Mouse (Mus musculus): Measurements from ENCODE around the gene Hist1h2bf.
"Not testable (repeated sequence)": the region's sequence is repeated elsewhere in the genome, so short reads cannot be mapped to it uniquely, and the experiment has no call there.

The Hist1h2bf gene

GRCm38 (mm10) chr13:23551931-23552914 lies 21.8 kb downstream of the Hist1h2bf start:
- in situ Hi-C loops (cut with MboI, MseI), result loop anchor here (10.0 to 25.0 kb wide), 2 partner anchors 1507 to 1740 kb away; partner anchors contain the start of genes Hist1h2ag (in 1 of the 2), Hist1h2ao (in 1 of the 2), Hist1h2bj (in 1 of the 2) and Hist1h2bq (in 1 of the 2)

DNA sequence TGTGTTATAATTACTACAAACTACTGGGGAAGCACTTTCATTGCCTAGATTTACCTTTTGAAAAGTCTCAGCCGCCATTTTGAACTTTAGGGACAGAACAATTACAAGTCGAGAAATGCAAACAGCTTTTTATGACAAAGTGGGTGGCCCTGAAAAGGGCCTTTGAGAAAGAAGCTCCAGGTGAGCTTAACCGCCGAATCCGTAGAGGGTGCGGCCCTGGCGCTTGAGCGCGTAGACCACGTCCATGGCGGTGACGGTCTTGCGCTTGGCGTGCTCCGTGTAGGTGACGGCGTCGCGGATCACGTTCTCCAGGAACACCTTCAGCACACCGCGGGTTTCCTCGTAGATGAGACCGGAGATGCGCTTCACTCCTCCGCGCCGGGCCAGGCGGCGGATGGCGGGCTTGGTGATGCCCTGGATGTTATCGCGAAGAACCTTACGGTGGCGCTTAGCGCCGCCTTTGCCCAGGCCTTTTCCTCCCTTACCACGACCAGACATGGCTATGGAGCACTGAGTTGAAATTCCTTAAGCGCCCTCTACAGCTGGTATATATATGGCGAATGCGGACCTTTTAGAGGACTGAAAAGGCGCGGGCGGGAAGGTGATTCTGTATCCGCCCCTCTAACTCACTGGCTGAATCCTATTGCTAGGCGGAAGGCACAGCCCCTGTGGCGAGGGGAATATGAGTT lies 22.7 kb downstream of the Hist1h2bf start, which contains the start of gene Hist1h4f:
Gene Hist1h4f, minus strand, starts transcription at position 503 of the 689 bp plus-strand sequence.
- in situ Hi-C loops (cut with MboI, MseI), result loop anchor here (10.0 to 25.0 kb wide), 2 partner anchors 1506 to 1739 kb away; partner anchors contain the start of genes Hist1h2ag (in 1 of the 2), Hist1h2ao (in 1 of the 2), Hist1h2bj (in 1 of the 2) and Hist1h2bq (in 1 of the 2)

DNA sequence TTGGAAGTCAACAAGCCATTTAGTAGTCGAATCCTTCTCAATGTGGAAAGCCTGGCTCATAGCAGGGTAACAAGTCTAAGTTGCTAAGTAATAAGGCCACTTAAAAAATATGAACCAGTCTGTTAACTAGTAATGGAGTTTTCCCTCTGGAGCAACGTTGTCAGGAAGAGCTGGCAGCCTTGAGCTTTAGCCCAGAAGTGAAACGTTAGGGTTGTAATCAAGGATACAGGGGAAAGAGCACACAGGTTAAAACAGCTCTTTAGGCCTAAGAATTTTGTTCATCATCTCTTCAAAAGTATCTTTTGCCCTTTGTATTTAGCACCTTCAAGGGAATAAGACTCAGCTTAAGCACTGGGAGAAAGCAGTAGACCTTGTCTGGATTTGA lies 23.2 kb downstream of the Hist1h2bf start:
- in situ Hi-C loops (cut with MboI, MseI), result loop anchor here (10.0 to 25.0 kb wide), 2 partner anchors 1506 to 1738 kb away; partner anchors contain the start of genes Hist1h2ag (in 1 of the 2), Hist1h2ao (in 1 of the 2), Hist1h2bj (in 1 of the 2) and Hist1h2bq (in 1 of the 2)

GRCm38 (mm10) chr13:23546694-23547093 lies 27.3 kb downstream of the Hist1h2bf start:
- in situ Hi-C loops (cut with MboI, MseI), result no loop called here

DNA sequence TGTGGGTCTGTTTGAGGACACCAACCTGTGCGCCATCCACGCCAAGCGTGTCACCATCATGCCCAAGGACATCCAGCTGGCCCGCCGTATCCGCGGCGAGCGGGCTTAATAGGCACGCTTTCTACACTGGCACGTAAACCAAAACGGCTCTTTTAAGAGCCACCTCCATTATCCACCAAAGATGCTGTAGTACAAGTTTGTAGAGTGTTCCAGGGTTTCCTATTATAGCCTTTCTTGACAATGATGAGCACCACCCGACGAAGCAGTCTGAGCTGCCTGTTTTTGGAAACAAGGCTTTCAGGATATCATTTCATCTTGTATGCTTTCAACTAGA lies 29.2 kb downstream of the Hist1h2bf start:
- in situ Hi-C loops (cut with MboI, MseI), result not testable (repeated sequence)

DNA sequence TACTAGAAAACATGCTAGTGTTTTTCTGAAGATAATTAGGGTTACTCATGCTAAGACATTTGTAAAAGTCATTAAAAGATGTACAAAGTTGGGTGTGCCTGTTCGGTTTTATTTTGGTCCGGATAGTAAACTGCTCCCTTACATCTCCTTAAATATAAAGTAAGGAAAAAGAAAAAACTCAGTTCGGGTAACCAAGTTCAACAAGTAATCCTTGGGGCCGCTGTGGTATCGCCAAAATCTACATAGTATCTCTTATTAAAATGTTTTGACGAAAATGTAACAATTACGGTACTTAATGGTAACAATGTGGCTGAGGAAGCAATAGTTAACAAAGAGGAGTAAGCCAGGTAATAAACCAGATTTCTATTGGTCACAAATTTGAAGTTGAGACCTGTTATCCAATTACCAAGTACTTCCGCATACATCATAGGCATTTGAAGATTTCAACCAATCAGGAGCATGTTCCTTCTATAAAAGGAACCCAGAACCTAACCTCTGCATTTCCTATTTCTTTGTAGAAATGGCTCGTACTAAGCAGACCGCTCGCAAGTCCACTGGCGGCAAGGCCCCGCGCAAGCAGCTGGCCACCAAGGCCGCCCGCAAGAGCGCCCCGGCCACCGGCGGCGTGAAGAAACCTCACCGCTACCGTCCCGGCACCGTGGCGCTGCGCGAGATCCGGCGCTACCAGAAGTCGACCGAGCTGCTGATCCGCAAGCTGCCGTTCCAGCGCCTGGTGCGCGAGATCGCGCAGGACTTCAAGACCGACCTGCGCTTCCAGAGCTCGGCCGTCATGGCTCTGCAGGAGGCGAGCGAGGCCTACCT lies 29.8 kb downstream of the Hist1h2bf start, which contains the start of gene Hist1h3f:
Gene Hist1h3f, plus strand, starts transcription at position 88 of the 822 bp plus-strand sequence.
- in situ Hi-C loops (cut with MboI, MseI), result no loop called here

DNA sequence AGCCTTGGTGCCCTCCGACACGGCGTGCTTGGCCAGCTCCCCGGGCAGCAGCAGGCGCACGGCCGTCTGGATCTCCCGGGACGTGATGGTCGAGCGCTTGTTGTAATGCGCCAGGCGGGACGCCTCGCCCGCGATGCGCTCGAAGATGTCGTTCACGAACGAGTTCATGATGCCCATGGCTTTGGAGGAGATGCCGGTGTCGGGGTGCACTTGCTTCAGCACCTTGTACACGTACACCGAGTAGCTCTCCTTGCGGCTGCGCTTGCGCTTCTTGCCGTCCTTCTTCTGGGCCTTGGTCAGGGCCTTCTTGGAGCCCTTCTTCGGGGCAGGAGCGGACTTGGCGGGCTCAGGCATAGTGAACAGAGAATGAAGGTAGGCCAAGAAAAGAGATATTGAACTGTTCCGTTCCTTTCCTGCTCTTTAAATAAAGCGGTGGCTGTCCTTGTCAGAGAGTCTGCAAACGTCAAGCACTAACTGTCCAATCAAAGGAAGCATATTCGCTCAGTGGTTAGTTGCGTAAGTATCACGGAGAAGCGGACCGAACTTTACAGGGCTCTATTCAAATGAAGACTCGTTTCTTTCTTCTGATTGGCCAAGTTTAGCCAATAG lies 30.9 kb downstream of the Hist1h2bf start, which contains the start of gene Hist1h2bh:
Gene Hist1h2bh, minus strand, starts transcription at position 394 of the 609 bp plus-strand sequence.
- in situ Hi-C loops (cut with MboI, MseI), result not testable (repeated sequence)

GRCm38 (mm10) chr13:23542225-23542980 lies 31.6 kb downstream of the Hist1h2bf start:
- in situ Hi-C loops (cut with MboI, MseI), result not testable (repeated sequence)

- in situ Hi-C loops (cut with MboI, MseI), result no loop called here
Measured at GRCm38 (mm10) chr13:23541497-23541896, 32.5 kb downstream of the Hist1h2bf start.

GRCm38 (mm10) chr13:23539821-23540220 lies 34.2 kb downstream of the Hist1h2bf start:
- in situ Hi-C loops (cut with MboI, MseI), result loop anchor here (5.0 to 10.0 kb wide), 4 partner anchors 37 to 1825 kb away; partner anchors contain the start of genes Hist1h2ai (in 2 of the 2), Hist1h2bl (in 2 of the 2), Hist1h3h (in 2 of the 2) and Hist1h2ah (in 1 of the 2)

DNA sequence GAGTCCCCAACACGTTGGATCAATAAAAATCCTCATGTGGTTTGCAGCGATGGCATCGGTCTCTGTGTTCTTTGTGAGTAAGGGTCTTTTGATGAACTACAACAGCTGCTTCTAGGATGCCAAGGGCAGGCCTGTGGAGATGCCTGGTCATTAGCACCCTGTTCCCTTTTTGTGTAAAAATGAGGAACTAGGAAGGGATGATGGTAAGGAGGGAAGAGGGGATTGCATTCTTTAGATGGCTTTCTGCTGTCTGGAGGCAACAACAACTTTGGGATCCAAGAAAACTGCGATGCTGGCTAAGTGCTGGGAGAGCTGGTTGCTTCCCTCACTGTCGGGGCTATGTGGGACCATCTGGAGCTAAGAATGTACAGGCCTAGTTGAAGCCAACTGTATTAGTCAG lies 35.7 kb downstream of the Hist1h2bf start:
- in situ Hi-C loops (cut with MboI, MseI), result loop anchor here (5.0 to 10.0 kb wide), 4 partner anchors 39 to 1823 kb away; partner anchors contain the start of genes Hist1h2ai (in 2 of the 2), Hist1h2bl (in 2 of the 2), Hist1h3h (in 2 of the 2) and Hist1h2ah (in 1 of the 2)

DNA sequence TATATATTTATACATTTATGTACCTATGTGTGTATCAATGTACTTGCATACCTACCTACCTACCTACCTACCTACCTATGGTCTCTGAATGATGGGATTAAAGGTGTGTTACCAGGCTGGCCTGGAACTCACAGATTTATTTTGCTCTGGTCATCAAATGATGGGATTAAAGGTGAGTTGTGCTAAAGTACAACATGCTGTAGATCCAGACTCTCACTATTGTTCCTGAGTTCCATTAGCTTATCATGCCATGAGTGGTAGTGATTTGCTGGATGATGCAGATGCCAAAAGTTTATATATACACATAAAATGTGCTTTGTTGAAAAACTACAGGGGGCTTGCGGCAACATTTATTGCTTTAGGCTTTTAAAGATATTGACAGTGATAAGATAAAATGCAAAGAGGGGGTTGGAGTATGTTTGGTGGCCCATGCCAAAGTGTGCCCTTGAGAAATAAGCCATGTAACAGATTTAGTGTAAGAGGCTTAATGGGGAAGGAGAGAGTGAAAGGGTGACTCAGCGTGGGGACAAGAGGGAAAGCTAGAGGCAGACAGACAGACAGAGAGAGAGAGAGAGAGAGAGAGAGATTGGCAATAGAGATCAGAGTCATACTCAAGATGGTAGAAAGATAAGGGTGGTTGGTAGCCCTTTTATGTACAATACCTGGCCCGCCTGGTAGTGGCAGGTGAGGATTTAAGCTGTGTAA lies 36.8 kb downstream of the Hist1h2bf start:
- in situ Hi-C loops (cut with MboI, MseI), result loop anchor here (5.0 to 10.0 kb wide), 4 partner anchors 40 to 1822 kb away; partner anchors contain the start of genes Hist1h2ai (in 2 of the 2), Hist1h2bl (in 2 of the 2), Hist1h3h (in 2 of the 2) and Hist1h2ah (in 1 of the 2)

GRCm38 (mm10) chr13:23536076-23536822 lies 37.7 kb downstream of the Hist1h2bf start:
- in situ Hi-C loops (cut with MboI, MseI), result loop anchor here (5.0 to 10.0 kb wide), 4 partner anchors 41 to 1821 kb away; partner anchors contain the start of genes Hist1h2ai (in 2 of the 2), Hist1h2bl (in 2 of the 2), Hist1h3h (in 2 of the 2) and Hist1h2ah (in 1 of the 2)

- in situ Hi-C loops (cut with MboI, MseI), result loop anchor here (5.0 to 10.0 kb wide), 4 partner anchors 42 to 1821 kb away; partner anchors contain the start of genes Hist1h2ai (in 2 of the 2), Hist1h2bl (in 2 of the 2), Hist1h3h (in 2 of the 2) and Hist1h2ah (in 1 of the 2)
Measured at GRCm38 (mm10) chr13:23535137-23536075, 38.6 kb downstream of the Hist1h2bf start, which contains the start of gene Hist1h3g. Hist1h3g (plus strand) TSS chr13:23535422.

DNA sequence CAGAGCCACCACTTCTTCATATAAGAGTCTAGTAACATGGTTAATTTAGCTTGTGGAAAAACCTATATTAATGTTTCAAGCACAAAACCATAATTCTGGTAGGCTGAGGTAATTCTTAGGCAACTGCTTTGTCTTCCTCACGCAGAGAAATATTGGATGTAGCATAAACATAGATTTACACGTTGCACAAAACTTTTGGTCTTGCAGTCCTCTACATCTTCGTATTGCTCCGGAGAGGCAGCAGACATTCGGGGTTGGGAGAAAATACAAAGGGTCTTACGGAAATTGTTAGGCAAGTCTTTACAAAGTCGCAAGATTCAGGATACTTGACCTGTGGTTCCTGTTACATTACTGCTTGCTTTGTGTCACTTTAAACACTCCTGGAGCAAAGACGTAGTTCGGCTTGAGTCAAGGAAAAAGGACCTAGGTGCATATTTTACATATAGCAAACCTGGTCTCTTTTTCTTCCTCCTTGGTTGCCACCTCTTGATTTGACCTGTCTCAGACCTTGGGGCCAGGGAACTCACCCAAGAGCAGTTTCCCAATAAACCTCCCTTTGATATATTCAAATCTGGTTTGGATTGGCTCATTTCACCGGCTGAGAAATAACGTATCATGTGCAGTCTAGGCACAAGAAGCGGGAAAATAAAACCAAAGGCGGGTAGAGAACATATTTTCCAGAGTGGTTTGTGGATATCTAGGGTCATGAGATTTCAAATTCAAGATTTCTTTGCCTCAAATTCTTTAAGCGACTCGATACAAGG lies 39.4 kb downstream of the Hist1h2bf start:
- in situ Hi-C loops (cut with MboI, MseI), result loop anchor here (5.0 to 10.0 kb wide), 6 partner anchors 43 to 1820 kb away; partner anchors contain the start of genes Hist1h2ai (in 2 of the 2), Hist1h2bl (in 2 of the 2), Hist1h3h (in 2 of the 2) and Hist1h2ah (in 1 of the 2)

Measured in T-helper 17 cell (primary cell).